Mouse (Mus musculus) MEL (cell line): Measurements from ENCODE around the gene Fam89a.

Experiments
- TCF12 ChIP-seq: IDR thresholded peaks from 2 replicates; pipeline ENCODE4 v1.6.1; 2014; ENCODE audit warnings: low read depth, mild to moderate bottlenecking, inconsistent platforms, low read length, improper control_type of control experiment, moderate library complexity
- USF2 ChIP-seq, 2 experiments: IDR thresholded peaks; 2 replicates each; pipeline ENCODE4 v1.6.1; 2011 to 2012; ENCODE audit warnings: improper control_type of control experiment in 2 of 2, low read length in 2 of 2, borderline replicate concordance in 1 of 2, inconsistent platforms in 1 of 2, low read depth in 1 of 2, mild to moderate bottlenecking in 1 of 2; ENCODE audit not compliant: insufficient read depth in 1 of 2

DNA sequence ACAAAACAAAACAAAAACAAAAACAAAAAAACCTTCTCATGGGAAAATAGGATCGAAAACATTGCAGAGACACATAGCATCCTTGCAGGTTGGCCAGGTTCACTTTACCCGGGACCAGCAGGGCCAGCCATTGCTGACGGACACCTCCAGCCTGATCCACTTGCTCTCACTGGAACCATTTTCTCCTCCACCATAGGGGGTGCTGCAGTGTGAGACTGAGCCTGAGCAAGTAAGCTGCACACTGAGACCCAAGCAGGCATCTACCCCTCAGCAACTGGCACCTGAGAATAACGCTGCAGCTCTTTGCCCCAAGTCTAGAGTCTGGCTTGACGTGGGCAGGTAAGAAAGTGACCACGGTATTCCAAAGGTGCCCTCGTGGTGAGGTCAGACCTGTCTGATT is 31.5 kb downstream of the Fam89a start:
- TF ChIP-seq TCF12 (no peak), USF2 (IDR thresholded peaks at IDR 0.05; ENCODE audit: borderline replicate concordance in 1 of 2, insufficient read depth in 1 of 2, low read depth in 1 of 2, low read length in 2 of 2) (no peak)
